Mouse (Mus musculus): Measurements from ENCODE around the gene Tmprss9.

The Tmprss9 gene

GRCm38 (mm10) chr10:80938831-80939550 is 67.3 kb downstream of the Tmprss9 start:
- no peak for DNase-seq

DNA sequence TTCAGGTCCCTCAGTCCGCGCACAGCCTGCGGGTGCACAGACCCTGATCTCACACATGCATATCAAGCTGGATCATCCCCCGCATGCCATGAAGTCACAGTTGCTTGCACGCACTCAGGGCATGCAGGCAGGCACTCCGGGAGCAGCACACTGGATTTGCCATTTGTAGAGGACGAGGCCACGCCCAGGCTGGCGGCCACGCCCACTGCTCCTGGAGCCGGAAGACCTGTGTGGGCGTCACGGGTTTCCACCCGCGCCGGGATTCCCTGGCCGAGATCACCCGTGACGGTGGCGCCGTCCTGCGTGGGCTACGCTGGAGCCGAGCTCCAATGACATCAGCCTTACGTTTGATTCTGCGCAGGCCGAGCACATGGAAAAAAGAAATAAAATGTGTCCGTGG is 68.0 kb downstream of the Tmprss9 start:
- DNase-seq: peak; percentile 86 to 87

GRCm38 (mm10) chr10:80940320-80940987 is 68.8 kb downstream of the Tmprss9 start:
- peak; percentile 85 to 89 for DNase-seq

GRCm38 (mm10) chr10:80940988-80941347 is 69.3 kb downstream of the Tmprss9 start:
- no peak for DNase-seq

GRCm38 (mm10) chr10:80942919-80943318 is 71.3 kb downstream of the Tmprss9 start:
- DNase-seq: no peak

DNA sequence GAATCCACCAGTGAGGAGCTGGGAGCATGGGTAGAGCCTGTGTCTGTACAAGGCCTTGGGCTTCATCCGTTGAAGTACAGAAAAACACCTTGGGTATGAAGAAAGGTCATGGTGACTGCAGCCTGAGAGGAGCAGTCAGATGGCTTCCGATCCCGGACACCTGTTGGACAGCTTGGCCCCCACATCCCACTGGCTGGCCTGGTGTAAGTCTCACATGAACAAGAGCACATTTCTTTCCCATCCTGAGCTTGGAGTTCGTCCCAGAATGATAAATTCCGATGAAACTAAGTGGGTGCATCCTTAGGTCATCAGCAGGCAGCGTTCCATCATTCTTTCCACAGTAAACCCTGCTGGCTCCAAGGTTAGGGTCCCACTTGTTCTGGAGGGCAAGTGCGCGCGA is 72.1 kb downstream of the Tmprss9 start:
- no peak for DNase-seq

DNA sequence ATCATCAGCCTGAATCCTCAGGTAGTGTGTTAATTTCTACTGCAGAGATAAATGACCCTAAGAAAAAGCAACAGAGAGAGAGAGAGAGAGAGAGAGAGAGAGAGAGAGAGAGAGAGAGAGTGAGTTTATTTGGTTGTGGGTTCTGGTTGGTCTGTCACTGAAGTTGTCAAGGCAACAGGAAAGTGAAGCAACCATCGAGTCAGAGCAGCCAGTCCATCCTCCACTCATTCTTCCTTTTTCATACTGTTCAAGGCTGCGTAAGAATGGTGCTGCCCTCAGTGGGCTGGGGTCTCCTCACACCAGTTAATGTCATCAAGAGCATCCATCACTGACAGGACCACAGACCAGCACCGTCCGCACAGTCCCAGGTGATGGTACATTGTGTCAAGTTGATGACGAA is 72.6 kb downstream of the Tmprss9 start:
- no peak for DNase-seq

DNA sequence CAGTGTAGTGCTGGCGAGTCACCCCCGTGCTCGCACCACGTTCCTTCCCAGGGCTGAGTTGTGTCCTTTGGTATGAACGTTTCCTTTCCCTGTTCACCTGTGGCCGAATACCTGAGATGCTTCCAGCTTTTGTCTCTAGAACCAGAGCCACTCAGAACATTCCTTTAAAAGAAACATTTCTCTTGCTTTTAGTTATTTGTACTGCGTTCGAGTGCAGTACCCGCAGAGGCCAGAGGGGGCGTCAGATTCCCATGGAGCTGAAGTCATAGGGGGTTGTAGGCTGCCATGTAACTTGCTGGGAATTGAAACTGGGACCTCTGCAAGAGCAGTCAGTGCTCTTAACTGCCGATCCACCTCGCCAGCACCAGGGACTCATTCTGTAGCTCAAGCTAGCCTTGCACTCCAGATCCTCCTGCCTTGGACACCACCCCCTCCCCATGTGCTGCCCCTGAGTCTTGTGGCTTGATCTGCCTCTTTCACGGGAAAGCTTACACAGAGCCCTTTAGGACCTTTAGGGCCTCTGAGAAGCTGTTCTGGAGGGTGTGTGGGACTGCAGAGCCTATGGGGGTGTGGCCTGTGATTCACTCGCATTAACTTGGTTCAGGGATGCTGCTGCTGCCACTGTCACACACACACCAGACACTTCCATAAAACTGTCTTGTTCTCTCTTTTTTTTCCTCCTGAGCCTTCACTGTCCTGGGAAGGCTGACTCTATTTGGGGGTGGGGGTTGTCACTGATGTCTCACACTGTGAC is 75.2 kb downstream of the Tmprss9 start:
- no peak for DNase-seq

DNA sequence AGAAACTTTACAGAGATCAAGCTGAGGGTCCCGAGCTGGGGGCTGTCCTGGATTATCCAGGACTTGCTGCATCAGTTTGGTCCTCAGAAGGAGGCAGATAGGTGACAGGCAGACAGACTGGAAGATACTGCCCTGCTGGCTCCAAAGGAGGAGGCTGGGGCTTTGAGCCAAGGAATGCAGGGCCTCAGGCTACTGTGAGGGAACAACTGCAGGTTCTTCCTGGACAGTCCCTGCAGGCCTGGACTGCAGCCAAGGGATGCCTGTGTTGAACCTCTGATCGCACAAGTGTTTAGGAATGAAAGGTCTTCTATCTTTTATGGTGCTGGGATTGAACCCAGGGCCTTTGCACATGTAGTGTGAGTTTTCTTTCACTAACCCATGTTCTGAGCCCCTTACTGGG is 76.2 kb downstream of the Tmprss9 start:
- DNase-seq: peak; percentile 62

DNA sequence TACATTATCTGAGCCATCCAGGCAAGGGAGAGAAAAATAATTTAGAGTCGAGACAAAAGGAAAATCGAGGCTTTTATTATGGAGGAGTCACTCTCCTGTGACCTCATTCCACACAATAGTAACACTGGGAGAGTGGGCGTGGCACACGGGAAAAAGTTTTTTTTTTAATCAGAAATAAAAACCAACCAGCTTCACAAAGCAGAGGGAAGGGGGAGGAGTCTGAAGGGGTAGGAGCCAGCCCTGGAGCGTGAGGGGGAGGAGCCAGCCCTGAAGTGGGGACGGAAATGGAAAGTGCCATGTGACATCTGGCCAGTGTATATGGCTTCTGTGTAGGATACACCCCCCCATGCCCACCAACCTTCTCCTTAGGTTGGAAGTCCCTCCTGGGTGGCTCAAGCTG is 76.9 kb downstream of the Tmprss9 start:
- no peak for DNase-seq

GRCm38 (mm10) chr10:80949081-80949480 is 77.4 kb downstream of the Tmprss9 start:
- no peak for DNase-seq

Measured in kidney, adult 8-10 months (tissue).